Mouse (Mus musculus): ENCODE measurements at regions not wholly inside any gene's neighbourhood (a gene's known extent, or its start where the extent isn't known, plus 50 kb on each side); places are given as distances from the start of the nearest gene placed in this dataset.

- DNase-seq: no peak
Observed at GRCm38 (mm10) chr14:24550763-24551471, 64.0 kb downstream of the Rps24 start.

GRCm38 (mm10) chr14:24551472-24551783 lies 64.5 kb downstream of the Rps24 start:
- DNase-seq: no peak

DNA sequence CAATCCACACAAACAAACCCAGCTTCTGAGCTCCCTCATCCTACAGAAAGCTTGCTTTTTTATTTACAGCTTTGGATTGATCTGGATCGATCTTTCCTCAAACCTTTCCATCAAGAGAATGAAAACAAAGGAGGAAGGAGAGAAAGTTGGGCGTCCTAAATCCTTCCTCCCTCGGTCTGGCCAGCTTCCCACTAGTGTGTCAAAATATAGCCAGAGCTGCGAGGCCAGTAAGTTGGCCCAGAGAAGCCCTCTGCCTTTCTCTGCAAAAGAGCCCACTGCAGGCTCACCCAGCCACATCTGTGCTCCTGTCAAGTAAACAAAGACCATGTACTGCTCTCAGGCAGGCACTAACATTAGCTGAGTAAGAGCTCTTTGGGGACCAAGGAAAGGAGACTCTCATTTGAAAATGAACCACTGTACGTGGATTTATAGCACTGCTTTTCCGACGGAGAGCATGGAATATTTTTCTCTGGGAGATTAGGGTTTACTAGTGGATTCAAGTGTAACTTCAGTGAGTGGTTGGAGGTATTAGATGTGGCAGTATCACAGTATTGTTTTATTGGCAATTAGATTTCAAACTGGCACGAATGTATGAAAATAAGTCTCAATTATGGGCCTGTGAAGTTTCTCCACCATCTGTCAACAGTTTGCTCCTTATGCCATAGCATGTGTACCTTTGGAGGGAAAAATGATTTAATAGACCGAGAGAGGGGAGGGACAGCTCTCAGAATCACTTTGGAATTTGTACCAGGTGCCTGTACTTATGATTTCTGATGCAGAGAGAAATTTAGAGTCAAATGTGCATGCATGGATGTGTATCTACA lies 78.1 kb downstream of the Rps24 start:
- DNase-seq: no peak

GRCm38 (mm10) chr14:24565718-24566322 lies 78.9 kb downstream of the Rps24 start:
- DNase-seq: no peak

DNA sequence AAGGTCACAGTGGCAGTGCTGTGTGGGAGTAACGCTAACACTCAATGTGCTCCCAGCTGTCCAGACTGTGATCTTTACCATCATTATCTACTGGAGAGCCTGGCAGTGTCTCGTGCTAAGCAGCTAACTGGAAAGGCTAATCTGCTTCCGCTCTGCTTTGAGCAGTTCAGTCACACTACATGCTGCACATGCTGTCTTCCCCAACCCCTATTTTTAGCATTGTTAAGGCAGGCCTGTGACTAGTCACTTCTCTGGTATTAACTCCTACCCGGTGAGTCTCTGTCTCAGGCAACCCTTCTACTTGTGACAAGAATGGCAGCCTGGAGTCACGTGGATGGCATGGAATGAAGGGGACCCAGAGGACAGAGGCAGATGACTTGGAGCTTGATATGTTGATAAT lies 88.2 kb downstream of the Rps24 start:
- no peak for DNase-seq

DNA sequence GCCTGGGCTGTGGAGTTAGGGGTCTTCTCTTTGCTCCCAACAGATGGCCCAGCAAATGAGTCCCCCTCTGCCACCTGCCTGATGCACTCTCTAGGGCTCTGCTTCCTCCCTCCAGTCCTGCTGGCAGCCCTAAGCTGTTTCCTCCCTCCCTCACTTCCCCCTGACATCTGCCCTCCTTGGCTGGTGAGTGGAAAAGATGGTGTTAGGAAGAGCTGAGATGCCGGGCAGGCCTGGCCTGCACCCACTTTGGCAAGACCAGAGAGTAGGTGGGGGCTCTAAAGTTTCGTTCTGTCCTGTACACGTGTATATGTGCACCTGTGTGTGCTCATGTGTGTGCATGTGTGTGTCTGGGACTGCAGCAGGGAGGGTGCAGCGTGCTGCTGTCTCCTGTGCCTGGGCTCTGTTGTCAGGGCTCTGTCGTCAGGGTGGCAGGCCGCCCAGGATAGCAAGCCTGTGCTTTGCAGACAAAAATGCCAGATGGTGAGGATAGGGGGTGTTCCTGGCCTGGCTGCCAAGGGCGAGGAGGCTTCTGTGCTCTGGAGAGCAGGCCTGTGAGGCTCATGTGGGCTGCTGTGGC lies 91.7 kb downstream of the Rps24 start:
- DNase-seq: peak; percentile 5

GRCm38 (mm10) chr14:24579153-24579795 lies 92.3 kb downstream of the Rps24 start:
- no peak for DNase-seq

DNA sequence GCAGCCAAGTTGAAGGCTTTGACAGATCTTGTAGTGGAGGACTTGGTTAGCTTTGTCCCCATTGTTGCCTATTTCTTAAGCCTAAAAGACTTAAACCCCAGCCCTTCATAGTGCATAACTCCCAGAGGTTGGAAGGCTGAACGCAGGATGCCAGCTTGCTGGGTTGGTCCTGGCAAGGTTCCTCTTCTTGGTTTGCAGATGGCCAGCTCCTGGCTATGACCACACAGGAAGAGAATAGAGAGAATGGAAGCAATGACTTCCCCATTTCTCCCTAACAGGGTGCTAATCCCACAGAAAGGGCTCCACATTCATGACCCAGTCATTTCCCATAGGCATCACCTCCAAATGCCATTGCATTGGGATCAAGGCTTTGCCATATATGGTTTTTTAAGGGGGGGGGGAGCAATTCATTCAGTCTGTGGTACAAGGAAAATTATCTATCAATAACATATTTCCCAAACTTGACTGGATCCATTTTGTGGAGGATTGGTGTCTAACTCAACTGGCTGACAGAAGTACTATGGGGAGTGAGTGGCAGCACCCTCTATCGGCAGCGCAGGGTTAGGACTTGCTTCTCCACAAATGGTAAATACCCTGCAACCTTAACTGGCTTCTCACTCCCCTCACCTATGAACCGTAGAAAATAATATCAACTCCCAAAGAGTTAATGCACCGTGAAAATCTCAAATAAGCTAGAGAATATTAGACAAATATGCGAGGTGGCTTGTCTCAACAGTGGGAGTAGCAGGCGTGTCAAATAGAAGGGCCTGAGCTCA lies 99.4 kb downstream of the Rps24 start:
- DNase-seq: no peak

- DNase-seq: no peak
Observed at GRCm38 (mm10) chr14:24586982-24587672, 100.2 kb downstream of the Rps24 start.

DNA sequence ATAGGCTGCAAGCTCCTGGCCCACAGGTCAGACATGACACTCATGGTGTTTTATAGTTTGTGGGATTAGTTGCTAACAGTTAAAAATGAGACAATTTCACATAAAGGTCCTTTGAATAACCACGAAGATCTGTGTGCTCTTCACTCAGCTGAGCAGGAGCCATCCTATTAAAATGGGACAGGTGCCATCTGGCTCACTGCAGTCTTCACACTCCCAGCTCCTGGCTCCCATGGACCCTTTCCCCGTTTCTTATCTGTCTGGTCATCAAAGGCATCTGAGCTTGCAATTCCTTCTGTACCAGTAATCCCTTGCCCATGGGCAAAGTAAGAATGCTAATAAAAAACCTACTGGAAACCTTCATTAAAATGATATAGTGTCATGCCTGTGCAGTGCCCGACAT lies 101.1 kb downstream of the Rps24 start:
- DNase-seq: no peak

- no peak for DNase-seq
Observed at GRCm38 (mm10) chr14:24606444-24607173, 119.7 kb downstream of the Rps24 start.

GRCm38 (mm10) chr14:24608356-24608755 lies 121.4 kb downstream of the Rps24 start:
- no peak for DNase-seq

DNA sequence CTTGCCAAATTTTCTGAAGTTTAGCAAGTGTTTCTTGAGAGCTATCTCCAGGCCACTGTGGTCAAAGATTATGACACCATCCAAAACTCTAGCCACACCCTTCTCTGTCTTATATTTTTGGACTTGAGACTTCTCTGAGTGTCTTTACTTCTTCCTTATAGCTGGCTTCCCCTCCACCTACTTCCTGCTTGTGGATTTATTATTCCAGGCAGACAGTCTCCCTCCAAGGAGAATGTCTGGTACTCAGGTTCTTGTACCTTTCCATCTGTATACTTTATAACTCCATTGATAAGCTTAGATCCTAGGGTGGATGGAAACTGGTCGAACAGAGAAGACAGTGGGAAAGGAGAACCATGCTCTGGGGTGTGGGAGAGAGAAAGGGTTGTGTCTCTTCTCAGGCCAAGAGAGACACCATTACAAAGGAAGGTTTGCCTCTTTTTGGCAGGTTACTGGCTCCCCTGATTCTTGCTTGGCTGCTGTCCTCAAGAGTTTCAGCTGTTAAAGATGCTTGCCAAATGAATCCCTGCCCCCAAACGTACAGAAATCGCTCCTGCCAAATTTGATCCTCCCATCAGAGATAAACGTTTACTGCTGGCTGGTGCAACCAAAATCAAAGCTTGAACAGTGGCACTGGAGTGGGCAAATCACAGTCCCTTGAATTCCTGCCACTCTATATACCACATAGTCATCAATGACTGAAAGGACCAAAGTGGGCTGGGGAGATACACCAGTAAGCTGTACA lies 125.5 kb downstream of the Rps24 start:
- no peak for DNase-seq

DNA sequence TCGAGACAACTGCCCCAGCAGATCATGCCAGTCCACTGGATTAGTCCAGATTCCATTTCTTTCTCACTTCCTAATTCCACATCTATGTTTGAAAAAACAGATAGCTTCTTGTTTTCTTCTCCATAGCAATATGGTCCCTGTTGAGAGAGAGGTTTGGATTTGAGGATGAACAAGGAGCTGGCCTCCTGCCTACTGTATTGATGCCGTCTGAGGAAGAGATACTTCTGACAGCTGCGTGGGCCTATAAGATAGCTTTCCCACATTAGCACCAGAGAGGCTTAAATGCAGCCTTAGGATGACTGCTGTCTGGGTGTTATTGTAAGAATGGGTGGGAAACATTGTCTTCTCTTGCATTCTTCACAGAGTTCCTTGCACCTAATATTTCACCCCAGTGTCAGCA lies 128.9 kb downstream of the Rps24 start:
- DNase-seq: no peak

DNA sequence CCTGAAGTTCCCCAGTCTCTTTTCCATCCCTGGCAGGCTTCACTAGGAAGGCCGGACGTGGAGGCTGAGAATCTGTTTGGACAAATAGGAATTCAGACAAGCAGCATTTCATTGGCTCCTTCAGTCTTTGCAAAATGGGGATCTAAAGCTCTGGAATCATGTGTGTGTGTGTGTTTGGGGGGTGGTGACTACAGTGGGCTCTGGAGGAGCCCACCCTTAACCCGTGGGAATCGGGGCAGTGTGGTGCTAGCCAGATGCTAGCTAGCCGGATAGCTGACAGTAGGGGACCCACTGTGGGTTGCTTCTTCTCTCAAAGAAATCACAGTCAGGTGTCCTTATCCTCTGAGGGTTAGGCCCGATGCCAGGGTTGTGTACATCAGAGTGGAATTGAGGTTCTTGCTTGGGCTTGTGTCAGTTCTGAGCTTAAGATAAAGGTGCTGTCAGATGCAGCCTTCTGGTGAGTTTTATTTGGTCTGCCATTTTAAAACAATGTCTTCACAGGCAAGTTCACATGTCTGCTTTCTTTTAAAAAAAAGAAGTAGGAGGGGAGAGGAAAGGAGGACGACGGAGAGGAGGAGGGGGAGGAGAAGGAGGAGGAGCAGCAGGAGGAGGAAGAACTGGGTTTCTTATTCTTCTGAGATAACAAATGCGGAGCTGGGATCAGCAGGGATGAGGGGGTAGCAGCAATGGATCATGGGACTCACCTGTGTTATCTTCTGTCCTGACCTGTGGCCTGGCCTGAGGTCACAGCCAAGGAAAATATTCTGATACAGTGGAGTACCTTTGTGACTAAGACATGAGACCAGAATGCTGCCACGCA lies 129.6 kb downstream of the Rps24 start:
- no peak for DNase-seq

GRCm38 (mm10) chr14:24617126-24617375 lies 130.1 kb downstream of the Rps24 start:
- DNase-seq: no peak

DNA sequence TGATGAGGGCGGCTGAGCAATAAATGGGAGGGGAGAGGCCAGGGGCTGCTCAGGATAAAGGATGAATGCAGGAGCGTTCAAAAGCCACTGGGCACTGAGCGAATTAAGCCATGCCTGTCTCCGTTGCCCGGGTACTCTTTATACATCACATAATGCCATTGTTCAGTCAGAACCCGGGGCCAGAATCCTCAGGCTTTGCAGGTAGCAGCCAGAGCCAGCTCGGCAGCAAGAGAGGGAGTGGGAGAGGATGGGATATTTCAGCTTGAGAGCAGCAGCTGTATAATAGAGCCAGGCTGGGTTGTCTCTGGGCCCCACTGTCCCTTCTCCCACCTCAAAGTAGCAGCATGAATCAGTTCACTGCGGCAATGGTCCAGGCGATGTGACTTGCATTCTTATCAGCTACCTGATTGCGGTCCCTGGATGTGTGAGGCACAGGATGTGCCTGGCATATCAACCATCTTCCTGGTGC lies 130.5 kb downstream of the Rps24 start:
- no peak for DNase-seq

DNA sequence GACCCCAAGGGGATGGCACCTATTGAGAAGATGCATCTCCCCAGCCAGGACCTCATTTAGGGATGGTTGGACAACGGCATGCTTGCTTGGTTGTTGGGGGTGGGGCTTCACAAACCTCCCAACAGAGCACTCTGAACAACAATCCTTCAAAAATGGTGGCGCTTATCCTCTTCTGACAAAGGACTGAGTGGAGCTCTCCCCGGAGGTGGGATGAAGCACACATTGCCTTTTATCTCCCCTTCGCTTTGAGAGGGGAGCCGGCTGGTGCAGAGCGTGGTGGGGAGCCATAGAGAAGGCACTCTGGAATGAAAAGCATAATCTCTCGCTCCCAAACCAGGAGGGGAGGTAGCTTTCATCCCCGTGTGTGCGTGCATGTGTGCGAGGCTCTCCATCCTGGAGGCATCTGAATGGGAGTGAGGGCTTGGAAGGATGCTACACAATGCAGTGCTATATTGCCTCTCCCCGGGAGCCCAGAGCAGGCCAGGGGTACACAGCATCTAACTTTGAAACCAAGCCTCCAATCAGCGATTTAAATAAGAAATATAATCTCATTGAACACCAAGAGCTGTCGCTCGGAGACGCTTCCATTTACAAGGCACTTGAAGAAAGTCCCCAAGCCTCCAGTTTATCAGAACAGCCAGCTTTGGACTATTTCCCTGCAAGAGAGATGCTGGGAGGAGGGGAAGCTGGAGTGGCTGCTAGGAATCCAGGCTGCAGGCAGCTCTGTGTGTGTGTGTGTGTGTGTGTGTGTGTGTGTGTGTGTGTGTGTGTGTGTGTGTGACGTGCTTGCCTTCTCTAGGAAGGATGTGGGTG lies 131.5 kb downstream of the Rps24 start:
- no peak for DNase-seq

DNA sequence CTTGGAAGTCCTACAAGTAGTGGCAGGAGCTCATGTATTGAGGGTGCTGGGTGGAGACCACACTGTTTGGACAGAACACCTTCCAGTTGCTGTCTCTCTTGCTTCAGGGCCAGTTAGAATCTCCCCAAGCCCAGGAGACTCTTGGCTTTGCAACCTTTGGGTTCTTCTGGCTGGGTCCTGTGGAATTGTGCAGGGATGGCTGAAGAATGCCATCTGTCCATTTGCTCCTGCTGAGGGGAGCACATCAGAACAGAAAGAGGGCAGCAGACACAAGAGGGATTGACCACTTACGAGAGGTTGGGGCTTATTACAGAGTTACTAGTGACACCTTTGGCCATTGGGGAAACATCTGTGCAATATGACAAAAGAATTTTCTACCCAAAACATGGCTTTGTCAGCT lies 145.1 kb downstream of the Rps24 start:
- no peak for DNase-seq
